Mouse (Mus musculus) lung, postnatal 0 days (tissue): ENCODE results near the gene Dnajc3.

Experiments used
- CTCF ChIP-seq: IDR thresholded peaks from 2 replicates; pipeline ENCODE4 v1.5.1; 2016; ENCODE audit warnings: antibody characterized with exemption, mild to moderate bottlenecking
- EP300 ChIP-seq: IDR thresholded peaks from 2 replicates; pipeline ENCODE4 v1.6.1; 2016; ENCODE audit warnings: antibody characterized with exemption, mild to moderate bottlenecking, control low read depth

GRCm38 (mm10) chr14:118944702-118945101, 6.9 kb downstream of the Dnajc3 start:
- no peak for TF ChIP-seq CTCF
- TF ChIP-seq EP300: no peak
